Mouse (Mus musculus): ENCODE measurements at regions not wholly inside any gene's neighbourhood (a gene's known extent, or its start where the extent isn't known, plus 50 kb on each side); places are given as distances from the start of the nearest gene placed in this dataset.

DNA sequence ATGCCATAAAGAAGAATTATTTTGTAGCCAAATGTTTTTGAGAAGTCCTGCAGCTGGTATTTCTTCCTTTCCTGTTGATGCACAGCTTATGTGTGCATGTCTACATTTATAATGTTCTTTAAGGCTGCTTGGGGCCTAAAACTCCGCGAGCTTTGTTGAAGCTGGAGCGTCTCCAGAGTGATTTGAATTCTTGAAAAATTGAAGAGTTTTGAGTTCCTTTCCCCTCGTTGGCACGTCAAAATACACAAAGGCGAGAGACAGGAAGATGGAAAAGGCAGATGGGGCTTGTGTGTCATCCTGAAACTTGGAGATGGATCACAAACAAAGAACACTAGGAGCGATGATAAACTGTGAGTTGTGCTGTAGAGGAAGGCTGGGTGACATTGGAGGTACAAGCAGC is 246.2 kb upstream of the Eef2kmt start:
- TF ChIP-seq CTCF (IDR thresholded peaks at IDR 0.05; ENCODE audit: control insufficient read depth, insufficient read depth, insufficient replicate concordance, low read depth, low read length) = no peak
- no peak for TF ChIP-seq POLR2A (IDR thresholded peaks at IDR 0.05; ENCODE audit: control insufficient read depth, low read depth, low read length)

Data from testis, adult 2 months (tissue).